Mouse (Mus musculus) CH12.LX (cell line): ENCODE measurements around the gene Plekhm3. TPM values are rescaled to one million over a fixed set of nuclear protein-coding genes. Genes with fewer than 3 reads are reported as not detected.

Source experiments
- DNase-seq: peaks from one replicate; pipeline ENCODE4 v3.0.0-alpha.2; 2013; ENCODE audit errors: extremely low read depth
- H3K27ac ChIP-seq: 2 replicates; pipeline ENCODE4 v1.5.1; 2012; ENCODE audit warnings: low read depth, mild to moderate bottlenecking, control low read depth, moderate library complexity; ENCODE audit not compliant: insufficient read depth
- H3K27me3 ChIP-seq: replicated peaks from 2 replicates; pipeline ENCODE3; 2012; ENCODE audit warnings: inconsistent platforms
- H3K36me3 ChIP-seq, 2 experiments: replicated peaks in 1 of 2; 2 replicates each; pipeline versions ENCODE3 to v1.6.1; 2012; ENCODE audit warnings: inconsistent platforms in 1 of 2, low read length in 1 of 2, mild to moderate bottlenecking in 1 of 2, mixed read lengths in 1 of 2, moderate library complexity in 1 of 2; ENCODE audit not compliant: control insufficient read depth in 1 of 2, insufficient read depth in 1 of 2
- H3K4me1 ChIP-seq, 2 experiments: 2 replicates each; pipeline ENCODE4 v1.6.1; 2012; ENCODE audit warnings: inconsistent platforms in 1 of 2, moderate library complexity in 1 of 2; ENCODE audit not compliant: insufficient read depth in 2 of 2, control insufficient read depth in 1 of 2
- H3K4me2 ChIP-seq: 2 replicates; pipeline ENCODE4 v1.6.1; 2012; ENCODE audit warnings: low read depth, mild to moderate bottlenecking, control low read depth; ENCODE audit not compliant: poor library complexity, insufficient read depth, severe bottlenecking
- H3K4me3 ChIP-seq, 3 experiments: fragments of 150-350 bp in 1 of 3; sonication (generic) in 1 of 3; replicated peaks in 1 of 3; 2 replicates each; pipeline versions ENCODE3 to v1.5.1; 2011 to 2012; ENCODE audit warnings: low read depth in 2 of 3, low read length in 2 of 3, mild to moderate bottlenecking in 2 of 3, moderate library complexity in 2 of 3, control low read depth in 1 of 3, improper control_type of control experiment in 1 of 3, inconsistent platforms in 1 of 3, mixed read lengths in 1 of 3; ENCODE audit not compliant: poor library complexity in 1 of 3
- H3K79me2 ChIP-seq: replicated peaks from 2 replicates; pipeline ENCODE4 v1.6.1; 2012; ENCODE audit warnings: mild to moderate bottlenecking, moderate library complexity; ENCODE audit not compliant: control insufficient read depth, poor library complexity, insufficient read depth, severe bottlenecking; ENCODE audit errors: extremely low read depth
- H3K9ac ChIP-seq: 2 replicates; pipeline ENCODE4 v1.6.1; 2012; ENCODE audit warnings: low read depth, mild to moderate bottlenecking, control low read depth, moderate library complexity; ENCODE audit not compliant: insufficient read depth
- H3K9me3 ChIP-seq: replicated peaks from 2 replicates; pipeline ENCODE3; 2012; ENCODE audit warnings: low read length, inconsistent platforms, mixed read lengths
- BHLHE40 ChIP-seq: IDR thresholded peaks from 2 replicates; pipeline ENCODE4 v1.6.1; 2011; ENCODE audit warnings: mild to moderate bottlenecking, low read depth, low read length, improper control_type of control experiment
- CHD2 ChIP-seq: IDR thresholded peaks from 2 replicates; pipeline ENCODE4 v1.6.1; 2011; ENCODE audit warnings: low read length, improper control_type of control experiment
- CTCF ChIP-seq, 2 experiments: IDR thresholded peaks in 1 of 2; conservative IDR thresholded peaks in 1 of 2; 2 replicates each; pipeline ENCODE4 v1.5.1; 2011 to 2012; ENCODE audit warnings: low read depth in 2 of 2, low read length in 2 of 2, improper control_type of control experiment in 1 of 2, inconsistent platforms in 1 of 2, mild to moderate bottlenecking in 1 of 2, moderate library complexity in 1 of 2
- E2F4 ChIP-seq: IDR thresholded peaks from 2 replicates; pipeline ENCODE4 v1.6.1; 2011; ENCODE audit warnings: low read depth, low read length, improper control_type of control experiment; ENCODE audit not compliant: insufficient replicate concordance
- ELF1 ChIP-seq: IDR thresholded peaks from 2 replicates; pipeline ENCODE4 v1.6.1; 2014; ENCODE audit warnings: low read depth, mild to moderate bottlenecking, inconsistent platforms, low read length, improper control_type of control experiment
- ETS1 ChIP-seq: conservative IDR thresholded peaks from 2 replicates; pipeline ENCODE4 v1.6.1; 2012; ENCODE audit warnings: low read depth, mild to moderate bottlenecking, inconsistent platforms, low read length, improper control_type of control experiment, moderate library complexity
- HCFC1 ChIP-seq: IDR thresholded peaks from 2 replicates; pipeline ENCODE4 v1.6.1; 2012; ENCODE audit warnings: low read depth, mild to moderate bottlenecking, inconsistent platforms, low read length, improper control_type of control experiment
- KAT2A ChIP-seq: IDR thresholded peaks from 2 replicates; pipeline ENCODE4 v1.6.1; 2012; ENCODE audit warnings: low read length, improper control_type of control experiment, inconsistent platforms; ENCODE audit not compliant: insufficient replicate concordance
- MAFK ChIP-seq: IDR thresholded peaks from 2 replicates; pipeline ENCODE4 v1.6.1; 2011; ENCODE audit warnings: low read length, improper control_type of control experiment; ENCODE audit not compliant: insufficient replicate concordance
- MAX ChIP-seq: IDR thresholded peaks from 2 replicates; pipeline ENCODE4 v1.6.1; 2011; ENCODE audit warnings: low read length, improper control_type of control experiment
- MAZ ChIP-seq: IDR thresholded peaks from 2 replicates; pipeline ENCODE4 v1.6.1; 2012; ENCODE audit warnings: low read depth, mild to moderate bottlenecking, inconsistent platforms, low read length, improper control_type of control experiment, moderate library complexity
- MEF2A ChIP-seq: IDR thresholded peaks from 2 replicates; pipeline ENCODE4 v1.6.1; 2014; ENCODE audit warnings: low read depth, mild to moderate bottlenecking, inconsistent platforms, low read length, improper control_type of control experiment, borderline replicate concordance
- MXI1 ChIP-seq: IDR thresholded peaks from 2 replicates; pipeline ENCODE4 v1.6.1; 2011; ENCODE audit warnings: mild to moderate bottlenecking, low read depth, low read length, improper control_type of control experiment
- NELFE ChIP-seq: IDR thresholded peaks from 2 replicates; pipeline ENCODE4 v1.6.1; 2011; ENCODE audit warnings: low read depth, low read length, improper control_type of control experiment
- PAX5 ChIP-seq: IDR thresholded peaks from 2 replicates; pipeline ENCODE4 v1.6.1; 2012; ENCODE audit warnings: low read length, inconsistent platforms, mixed read lengths
- POLR2A ChIP-seq: IDR thresholded peaks from 2 replicates; pipeline ENCODE4 v1.6.1; 2011; ENCODE audit warnings: low read depth, mild to moderate bottlenecking, improper control_type of control experiment, low read length
- POLR2AphosphoS2 ChIP-seq: IDR thresholded peaks from 2 replicates; pipeline ENCODE4 v1.6.1; 2011; ENCODE audit warnings: low read depth, low read length, improper control_type of control experiment
- RAD21 ChIP-seq: IDR thresholded peaks from 2 replicates; pipeline ENCODE4 v1.6.1; 2011; ENCODE audit warnings: low read depth, mild to moderate bottlenecking, low read length, improper control_type of control experiment, moderate library complexity
- RCOR1 ChIP-seq: conservative IDR thresholded peaks from 2 replicates; pipeline ENCODE4 v1.6.1; 2012; ENCODE audit warnings: low read depth, mild to moderate bottlenecking, inconsistent platforms, low read length, improper control_type of control experiment
- SIN3A ChIP-seq: IDR thresholded peaks from 2 replicates; pipeline ENCODE4 v1.6.1; 2012; ENCODE audit warnings: low read length, improper control_type of control experiment, inconsistent platforms
- TBP ChIP-seq: conservative IDR thresholded peaks from 2 replicates; pipeline ENCODE4 v1.6.1; 2011; ENCODE audit warnings: low read depth, low read length, improper control_type of control experiment
- UBTF ChIP-seq: IDR thresholded peaks from 2 replicates; pipeline ENCODE4 v1.6.1; 2012; ENCODE audit warnings: low read depth, mild to moderate bottlenecking, inconsistent platforms, low read length, improper control_type of control experiment, moderate library complexity
- USF1 ChIP-seq: IDR thresholded peaks from 2 replicates; pipeline ENCODE4 v1.6.1; 2014; ENCODE audit warnings: low read depth, mild to moderate bottlenecking, inconsistent platforms, low read length, improper control_type of control experiment
- USF2 ChIP-seq: conservative IDR thresholded peaks from 2 replicates; pipeline ENCODE4 v1.6.1; 2011; ENCODE audit warnings: low read depth, low read length, improper control_type of control experiment
- ZKSCAN1 ChIP-seq: IDR thresholded peaks from 2 replicates; pipeline ENCODE4 v1.6.1; 2012; ENCODE audit warnings: low read depth, inconsistent platforms, low read length, improper control_type of control experiment, borderline replicate concordance
- ZMIZ1 ChIP-seq: IDR thresholded peaks from 2 replicates; pipeline ENCODE4 v1.6.1; 2012; ENCODE audit warnings: low read depth, mild to moderate bottlenecking, inconsistent platforms, low read length, improper control_type of control experiment
- ZNF384 ChIP-seq: IDR thresholded peaks from 2 replicates; pipeline ENCODE4 v1.6.1; 2012; ENCODE audit warnings: low read depth, low read length, improper control_type of control experiment, inconsistent platforms
- dilution Hi-C: fragments of 300-500 bp; cut with MboI; formaldehyde crosslinking; loops from 2 replicates; pipeline ENCODE4 v1.14.3; 2020; ENCODE audit warnings: low sequenced_read_pairs; ENCODE audit not compliant: extremely low pct_unique_long_range_greater_than_20kb, extremely low pct_ligation_motif_present
- in situ Hi-C: fragments of 300-500 bp; cut with MboI; formaldehyde crosslinking; loops from 3 replicates; pipeline ENCODE4 v1.14.3; 2019; ENCODE audit warnings: low sequenced_read_pairs, low pct_ligation_motif_present, low pct_unique_long_range_greater_than_20kb, mixed read lengths
- polyA plus RNA-seq: library from polyadenylated mRNA; unstranded; fragments of >175 nt; gene quantifications from 2 replicates; pipeline ENCODE4 v1.2.1, GENCODE M21; 2012; ENCODE audit warnings: low read depth; ENCODE audit not compliant: insufficient read length
- total RNA-seq, 2 experiments: library from RNA; depleted of rRNA; stranded (reverse); fragments of 300-350 nt in 1 of 2; fragments of >200 nt in 1 of 2; gene quantifications; 2 replicates each; pipeline ENCODE4 v1.2.3; 2012 to 2014

The Plekhm3 gene
- total and polyA plus RNA-seq, 3 experiments = 9.9 to 14.1 (median 13.0) TPM

- Histone ChIP-seq H3K27me3 (no peaks in the 10 kb centered on the region), H3K4me2 (no peak overlapping the region), H3K4me1 (peaks cover 12 to 58% of the 10 kb centered on the region in 2 experiments), H3K36me3 (peaks cover 35 to 84% of the 10 kb centered on the region in 2 experiments), H3K9me3 (no peaks in the 10 kb centered on the region), H3K79me2 (0 out of 2 replicates have a peak, but pooled peaks cover 3% of the 10 kb centered on the region), H3K27ac (no peak overlapping the region), H3K4me3 (no peak overlapping the region), H3K9ac (no peak overlapping the region)
- dilution Hi-C loops = no loop called here
- in situ Hi-C loops = no loop called here
- TF ChIP-seq SIN3A = no peak
- TF ChIP-seq TBP = no peak
- TF ChIP-seq MXI1 = no peak
- no peak for TF ChIP-seq E2F4
- no peak for TF ChIP-seq POLR2A
- TF ChIP-seq MAZ = no peak
- TF ChIP-seq CHD2 = no peak
- TF ChIP-seq MAFK = no peak
- no peak for TF ChIP-seq MEF2A
- no peak for TF ChIP-seq UBTF
- no peak for TF ChIP-seq KAT2A
- TF ChIP-seq RAD21 = no peak
- no peak for TF ChIP-seq CTCF (conservative IDR thresholded peaks at IDR 0.05 in 1 of 2, IDR thresholded peaks at IDR 0.05 in 1 of 2; ENCODE audit: low read depth in 2 of 2, low read length in 2 of 2)
- no peak for DNase-seq
Observed at GRCm38 (mm10) chr1:64880613-64881012, 76.0 kb downstream of the Plekhm3 start.

DNA sequence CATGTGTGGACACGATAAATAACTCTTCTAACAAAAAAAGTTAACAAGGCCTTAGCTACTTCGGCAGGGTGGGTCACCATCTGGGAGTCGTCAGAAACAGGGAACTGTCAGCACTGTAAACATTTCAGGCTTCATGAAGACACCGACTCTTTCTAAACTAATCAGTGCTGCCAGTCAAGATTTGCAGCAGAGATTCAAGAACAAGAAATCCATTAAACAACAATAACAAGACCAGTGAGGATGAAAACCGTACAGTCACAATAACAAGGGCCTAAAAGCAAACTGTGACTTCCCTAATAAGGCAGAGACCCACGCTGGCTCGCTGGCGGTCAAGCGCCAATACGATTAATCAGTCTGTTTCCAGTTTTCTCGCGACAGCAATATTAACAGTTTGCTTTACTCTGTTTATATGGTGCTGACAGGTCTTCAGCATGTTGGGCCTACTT lies 77.8 kb downstream of the Plekhm3 start:
- Histone ChIP-seq H3K9ac (no peak overlapping the region), H3K36me3 (peaks cover 42 to 81% of the 10 kb centered on the region in 2 experiments), H3K9me3 (no peaks in the 10 kb centered on the region), H3K27ac (no peak overlapping the region), H3K4me1 (peaks cover 12 to 52% of the 10 kb centered on the region in 2 experiments), H3K79me2 (no peaks in the 10 kb centered on the region), H3K27me3 (no peaks in the 10 kb centered on the region), H3K4me2 (no peak overlapping the region), H3K4me3 (no peak overlapping the region)
- in situ Hi-C loops (no loop called here), dilution Hi-C loops (no loop called here)
- TF ChIP-seq USF1 (no peak), KAT2A (no peak), PAX5 (no peak), TBP (no peak), MXI1 (no peak), BHLHE40 (no peak), POLR2A (no peak), MAX (no peak), RCOR1 (no peak), POLR2AphosphoS2 (no peak), USF2 (no peak), NELFE (no peak), ZNF384 (no peak), MEF2A (no peak), ZKSCAN1 (no peak), ZMIZ1 (no peak), UBTF (no peak), HCFC1 (no peak), ETS1 (no peak), ELF1 (no peak)
- DNase-seq = no peak
